Mouse (Mus musculus) spleen, postnatal 36 days (tissue): ENCODE data around the gene Tsfm.

Source experiments
- DNase-seq, 2 experiments: peaks; one replicate each; pipeline ENCODE4 v3.0.0; 2022; ENCODE audit warnings: low spot score in 2 of 2, mixed read lengths in 1 of 2

Tsfm gene

DNA sequence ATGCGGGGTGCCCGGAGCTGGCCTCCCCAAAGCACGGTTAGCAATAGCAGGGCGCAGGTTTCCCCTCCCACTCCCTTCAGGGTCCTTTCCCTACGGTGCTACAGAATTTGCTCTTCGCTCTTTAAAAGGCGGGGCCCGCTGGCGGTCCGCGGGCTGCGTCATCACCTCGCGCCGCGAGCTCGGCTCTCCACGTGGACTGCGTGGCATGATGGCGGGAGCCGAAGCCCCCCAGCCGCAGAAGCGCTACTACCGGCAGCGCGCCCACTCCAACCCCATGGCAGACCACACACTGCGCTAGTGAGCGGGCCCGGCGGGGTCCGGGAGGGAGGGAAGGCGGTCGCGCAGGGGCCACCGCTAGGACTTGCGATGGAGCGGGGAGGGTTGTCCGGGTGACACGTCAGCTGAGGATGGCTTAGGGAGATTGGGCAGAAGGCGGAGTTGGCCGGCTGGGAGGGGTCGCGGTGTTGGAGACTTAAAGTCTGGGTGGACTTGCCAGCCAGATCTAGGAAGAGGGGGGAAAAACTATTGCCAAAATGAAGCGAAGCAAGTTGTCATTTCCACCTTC lies 11.2 kb upstream of the Tsfm start:
- DNase-seq, result peak; percentile 73 to 74

DNA sequence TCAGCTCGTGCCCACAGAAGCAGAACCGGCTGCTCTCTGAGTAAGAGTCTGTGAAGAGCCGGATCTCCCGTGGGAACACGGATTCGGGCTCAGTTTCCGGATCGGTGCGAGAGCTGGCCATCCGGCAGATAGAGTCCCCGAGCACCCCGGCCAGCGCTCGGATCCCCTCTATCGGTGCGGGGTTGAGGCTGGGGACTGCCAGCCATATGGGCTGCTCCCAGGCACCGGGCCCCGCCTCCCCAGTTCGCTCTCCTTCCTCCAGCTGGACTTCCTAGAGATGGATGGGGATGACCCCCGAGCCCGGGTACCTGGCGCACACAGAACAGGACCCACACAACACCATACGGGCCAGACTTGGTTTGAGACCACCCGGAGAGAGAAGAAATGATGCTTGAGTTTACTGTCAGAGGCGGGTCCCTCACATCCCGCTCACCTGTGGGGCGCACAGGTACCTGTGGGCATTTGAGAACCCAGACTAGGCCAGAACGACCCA lies 10.7 kb upstream of the Tsfm start, which contains the start of the genes Mettl1 and Eef1akmt3:
Mettl1 (plus strand) TSS at position 141 of the 493 bp plus-strand sequence.
Eef1akmt3 (minus strand) TSS at position 240 of the 493 bp plus-strand sequence.
- no peak for DNase-seq

DNA sequence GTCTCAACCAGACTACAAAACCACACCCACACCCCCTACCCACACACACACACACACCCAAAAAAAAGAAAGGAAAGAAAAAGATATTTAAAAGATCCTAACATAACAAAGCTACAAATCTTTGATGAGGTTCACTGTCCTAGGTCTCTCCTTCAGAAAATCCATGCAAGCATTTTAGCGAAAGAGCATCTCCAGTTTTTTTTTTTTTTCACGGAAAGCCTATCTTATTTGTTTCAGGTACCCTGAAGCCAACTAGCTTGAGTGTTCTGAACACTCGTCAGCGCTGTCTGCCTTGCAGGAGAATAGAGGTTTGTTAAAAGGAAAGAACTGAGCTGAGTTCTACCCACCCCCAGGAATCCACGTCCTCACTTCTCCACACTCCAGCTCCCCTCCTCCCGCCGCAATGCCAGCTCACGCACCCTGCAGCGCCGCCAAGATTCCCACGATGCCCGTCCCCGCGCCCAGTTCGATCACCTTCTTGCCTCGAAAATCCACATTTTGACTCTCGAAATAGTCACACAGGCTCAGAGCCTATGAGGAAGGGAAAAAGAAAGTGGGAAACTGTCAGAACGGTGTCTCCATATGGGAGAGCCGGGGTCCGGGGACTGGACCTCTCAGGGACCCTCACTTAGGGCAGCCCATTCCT lies 10.1 kb upstream of the Tsfm start:
- no peak for DNase-seq

DNA sequence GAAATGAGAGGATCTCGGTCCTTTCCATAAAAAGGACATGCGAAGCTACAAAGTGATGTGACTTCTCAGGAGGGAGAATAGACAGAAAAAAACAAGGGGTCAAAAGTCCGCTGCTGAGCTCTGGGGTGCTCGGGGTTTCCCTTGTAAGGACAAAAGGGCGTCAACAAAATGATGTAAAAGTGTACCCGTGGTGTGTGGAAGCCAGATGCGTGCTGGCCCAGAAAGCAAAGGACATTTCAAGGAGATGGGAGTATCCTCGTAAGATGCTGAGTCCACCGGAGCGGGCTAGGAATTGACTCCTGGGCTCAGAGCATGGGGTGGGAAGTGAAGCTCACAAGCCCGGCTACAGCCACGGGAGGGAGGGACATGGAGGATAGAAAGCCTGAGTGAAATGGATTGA lies 7.0 kb upstream of the Tsfm start:
- no peak for DNase-seq

DNA sequence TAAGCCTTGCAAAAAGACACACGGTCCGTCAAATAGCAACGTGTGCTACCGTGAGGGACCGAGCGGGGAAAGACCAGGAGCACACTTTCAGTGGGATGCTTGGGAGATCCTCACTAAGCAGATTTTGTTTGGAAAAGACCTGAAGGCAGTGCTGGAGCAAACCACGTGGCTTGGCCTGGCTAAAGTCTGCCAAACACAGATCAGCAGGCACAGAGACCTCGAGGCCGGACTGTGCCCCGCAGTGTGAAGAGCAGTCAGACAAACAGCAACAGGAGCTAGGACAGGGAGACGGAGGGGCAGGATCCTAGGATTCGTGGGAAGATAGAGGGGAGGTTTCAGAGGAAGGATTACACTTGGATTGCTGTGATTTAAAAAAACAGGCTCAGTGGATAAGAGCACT lies 5.6 kb upstream of the Tsfm start:
- DNase-seq, result no peak

DNA sequence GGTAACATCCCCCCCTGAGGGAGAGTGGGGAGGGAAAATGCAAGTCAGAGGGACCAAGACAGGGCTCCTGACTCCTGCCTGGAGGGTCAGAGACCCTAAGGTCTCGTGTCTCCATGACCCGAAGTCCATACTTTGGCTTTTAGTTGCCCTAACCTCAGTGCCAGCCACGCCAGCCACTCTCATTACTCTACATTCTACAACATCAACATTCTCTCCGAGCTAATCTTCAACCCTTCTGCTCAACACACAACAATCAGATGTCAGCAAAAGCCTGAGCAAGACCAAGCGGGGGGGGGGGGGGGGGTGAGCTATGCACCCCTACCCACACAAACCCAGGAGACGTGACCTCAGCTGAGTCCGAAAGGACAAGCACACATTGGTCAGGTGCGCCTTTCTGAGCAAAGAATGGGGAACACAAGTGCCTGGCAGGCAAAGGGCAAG lies 2.7 kb upstream of the Tsfm start:
- DNase-seq, result no peak

DNA sequence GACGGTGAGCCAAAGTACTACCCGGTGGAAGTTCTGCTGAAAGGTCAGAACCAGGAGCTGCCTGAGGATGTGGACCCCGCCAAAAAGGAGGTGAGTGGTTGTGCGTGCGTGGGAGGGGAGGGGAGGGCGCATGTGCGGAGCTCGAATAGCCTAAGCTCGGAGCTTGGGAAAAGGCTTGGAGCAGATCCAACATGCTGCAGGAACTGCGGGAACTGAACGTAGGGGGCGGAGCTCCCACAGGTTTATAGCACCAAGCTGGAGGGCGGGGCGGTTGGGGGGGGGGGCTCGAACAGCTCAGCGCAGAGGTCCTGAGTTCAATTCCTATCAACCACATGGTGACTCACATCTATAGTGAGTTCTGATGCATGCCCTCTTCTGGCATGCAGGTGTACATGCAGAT lies 12.2 kb downstream of the Tsfm start:
- DNase-seq, result no peak

DNA sequence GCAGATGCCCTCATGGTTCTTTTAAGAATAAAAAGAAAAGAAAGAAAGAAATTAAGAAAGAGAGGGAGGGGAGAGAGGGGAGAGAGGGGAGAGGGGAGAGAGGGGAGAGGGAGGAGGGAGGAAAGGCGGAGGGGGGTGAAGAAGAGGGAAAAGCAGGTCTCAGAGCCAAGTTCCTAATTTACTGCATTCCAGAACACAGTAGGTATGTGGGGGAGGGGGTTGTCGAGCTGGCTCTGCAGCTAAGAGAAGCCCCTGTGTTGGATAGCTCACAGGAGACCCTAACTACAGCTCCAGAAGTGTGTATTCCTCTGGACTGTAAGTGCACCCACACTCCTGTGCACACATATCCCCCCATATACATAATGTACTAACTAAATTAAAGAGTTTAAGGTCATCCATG lies 13.6 kb downstream of the Tsfm start:
- DNase-seq, result no peak

DNA sequence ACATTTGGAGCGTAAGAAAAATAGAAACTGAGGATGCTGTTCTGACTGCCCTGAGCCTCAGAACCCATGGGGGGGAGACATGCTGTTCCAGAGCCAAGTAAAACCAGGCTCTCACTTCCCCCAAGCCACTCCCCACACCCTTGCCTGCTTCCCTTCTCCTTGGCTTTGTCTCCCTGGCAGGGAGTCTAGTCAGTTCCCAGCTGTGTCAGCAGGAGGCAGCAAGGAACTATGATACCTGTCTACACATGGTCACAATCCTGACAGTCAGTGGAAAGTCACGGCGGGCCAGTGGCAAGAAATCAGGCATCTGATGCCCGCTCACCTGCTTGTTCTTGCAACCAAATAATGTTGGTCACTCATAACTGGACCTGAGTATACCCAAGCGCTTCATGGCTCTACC lies 14.2 kb downstream of the Tsfm start:
- DNase-seq, result no peak

DNA sequence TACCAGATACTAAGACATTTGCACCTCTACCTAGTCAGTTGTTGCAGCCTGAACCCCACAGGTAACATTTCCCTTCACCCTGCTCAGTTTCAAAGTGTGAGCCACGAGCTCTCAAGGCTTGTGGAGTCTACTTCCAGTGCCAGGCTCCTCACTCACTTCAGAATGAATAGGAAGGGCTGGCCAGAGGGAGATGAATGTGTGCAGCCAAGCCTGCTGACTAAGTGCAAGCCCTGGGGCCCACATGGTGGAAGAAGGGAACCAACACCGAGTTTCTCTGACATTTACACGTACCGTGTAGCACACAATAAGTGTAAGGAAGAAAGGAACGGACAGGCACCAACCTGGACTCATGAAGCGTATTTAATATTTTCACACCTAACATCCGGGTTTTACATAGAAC lies 26.8 kb downstream of the Tsfm start:
- DNase-seq, result no peak

DNA sequence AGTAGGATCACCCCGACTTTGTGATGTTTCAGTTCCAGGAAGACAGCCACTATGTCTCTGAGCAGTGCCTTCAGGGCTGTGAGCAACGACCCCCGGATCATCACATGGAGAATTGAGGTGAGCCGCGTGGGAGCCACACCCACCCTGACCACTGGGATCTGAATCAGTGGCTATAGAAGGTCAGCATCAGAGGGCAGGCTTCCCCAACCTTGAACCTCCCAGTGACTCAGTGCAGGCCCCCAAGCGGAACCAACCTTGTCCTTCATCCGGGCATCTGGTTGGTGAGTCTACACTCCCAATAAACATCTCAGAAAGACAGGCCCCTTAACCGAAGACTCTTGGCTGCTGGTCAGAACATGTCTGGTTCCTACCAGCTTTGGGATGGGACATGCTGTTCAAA lies 27.3 kb downstream of the Tsfm start:
- no peak for DNase-seq

DNA sequence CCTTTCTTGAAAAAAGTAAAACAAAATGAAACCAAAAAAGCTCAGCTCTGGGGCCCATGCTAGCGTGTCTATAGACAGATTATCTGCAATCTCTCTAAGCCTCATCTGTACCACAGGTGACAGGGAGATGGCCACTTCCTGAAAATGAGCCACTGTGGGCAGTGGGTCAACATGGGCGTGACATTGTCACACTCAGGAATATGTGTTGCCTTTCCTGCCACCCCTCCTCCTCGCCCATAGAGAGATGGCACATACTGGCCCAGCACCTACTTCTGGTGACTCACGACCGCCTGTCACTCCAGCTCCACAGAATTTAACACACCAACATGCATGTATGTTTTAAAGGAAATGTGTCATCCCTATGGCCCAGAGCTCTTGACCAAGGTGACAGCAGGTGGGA lies 27.9 kb downstream of the Tsfm start:
- DNase-seq, result no peak

DNA sequence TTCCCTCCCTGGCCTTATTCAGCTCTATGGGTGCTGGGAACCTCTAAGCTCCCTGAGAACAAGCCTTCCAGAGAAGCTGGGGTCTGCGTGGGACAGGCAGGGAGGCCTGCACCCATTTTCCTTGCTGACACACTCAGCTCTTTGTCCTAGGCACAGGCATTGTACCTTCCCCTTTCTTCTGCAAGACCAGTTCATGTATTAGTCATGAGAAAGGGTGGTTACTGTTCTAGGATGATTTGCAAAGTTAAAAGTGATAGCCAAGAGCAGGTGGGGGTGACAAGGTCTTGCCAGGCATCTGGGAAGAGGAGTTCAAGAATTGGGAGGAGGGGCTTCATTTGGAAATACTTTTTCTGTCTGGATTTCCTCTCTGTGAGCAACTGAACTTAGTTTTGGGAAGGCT lies 28.6 kb downstream of the Tsfm start:
- DNase-seq, result no peak

DNA sequence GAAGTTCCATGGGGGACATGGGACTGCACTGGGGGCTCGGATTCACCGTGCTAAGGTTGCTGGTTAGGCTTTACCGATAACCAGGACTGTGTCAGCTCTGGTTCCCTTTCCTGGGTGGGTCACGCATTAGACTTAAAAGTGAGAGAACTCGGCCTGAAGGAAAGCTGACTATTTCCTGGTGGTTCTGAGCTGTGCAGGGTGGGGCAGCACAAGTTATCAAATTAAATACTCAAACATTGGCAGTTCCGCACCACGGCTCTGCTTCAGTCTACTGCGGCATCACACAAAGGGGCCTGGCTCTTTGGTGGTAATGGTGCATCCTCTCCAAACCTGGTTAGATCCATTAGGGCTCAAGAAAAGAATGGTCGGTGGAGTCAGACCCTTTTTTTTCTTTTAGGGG lies 29.3 kb downstream of the Tsfm start:
- DNase-seq, result no peak

DNA sequence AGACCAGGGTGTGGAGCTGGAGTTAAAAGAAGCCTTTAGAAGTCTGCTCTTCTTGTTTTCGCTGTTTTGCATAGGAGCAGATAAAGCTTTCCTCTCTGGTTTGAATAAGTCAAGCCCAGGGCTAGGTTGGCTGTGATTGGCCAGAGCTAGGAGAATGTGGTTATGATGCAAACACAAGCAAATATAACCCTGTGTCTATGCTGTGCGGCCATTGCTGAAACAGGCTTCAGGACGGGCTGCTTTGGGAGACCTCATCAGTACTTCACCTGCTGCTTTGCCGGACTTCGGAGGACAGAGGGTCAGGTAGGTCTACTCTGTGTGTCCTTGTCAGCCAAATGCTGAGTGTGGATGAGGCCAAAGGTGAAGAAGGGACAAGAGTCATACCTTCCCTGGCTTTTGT lies 30.1 kb downstream of the Tsfm start, which contains the start of gene Avil:
Avil (plus strand) TSS at position 181 of the 400 bp plus-strand sequence.
- no peak for DNase-seq

DNA sequence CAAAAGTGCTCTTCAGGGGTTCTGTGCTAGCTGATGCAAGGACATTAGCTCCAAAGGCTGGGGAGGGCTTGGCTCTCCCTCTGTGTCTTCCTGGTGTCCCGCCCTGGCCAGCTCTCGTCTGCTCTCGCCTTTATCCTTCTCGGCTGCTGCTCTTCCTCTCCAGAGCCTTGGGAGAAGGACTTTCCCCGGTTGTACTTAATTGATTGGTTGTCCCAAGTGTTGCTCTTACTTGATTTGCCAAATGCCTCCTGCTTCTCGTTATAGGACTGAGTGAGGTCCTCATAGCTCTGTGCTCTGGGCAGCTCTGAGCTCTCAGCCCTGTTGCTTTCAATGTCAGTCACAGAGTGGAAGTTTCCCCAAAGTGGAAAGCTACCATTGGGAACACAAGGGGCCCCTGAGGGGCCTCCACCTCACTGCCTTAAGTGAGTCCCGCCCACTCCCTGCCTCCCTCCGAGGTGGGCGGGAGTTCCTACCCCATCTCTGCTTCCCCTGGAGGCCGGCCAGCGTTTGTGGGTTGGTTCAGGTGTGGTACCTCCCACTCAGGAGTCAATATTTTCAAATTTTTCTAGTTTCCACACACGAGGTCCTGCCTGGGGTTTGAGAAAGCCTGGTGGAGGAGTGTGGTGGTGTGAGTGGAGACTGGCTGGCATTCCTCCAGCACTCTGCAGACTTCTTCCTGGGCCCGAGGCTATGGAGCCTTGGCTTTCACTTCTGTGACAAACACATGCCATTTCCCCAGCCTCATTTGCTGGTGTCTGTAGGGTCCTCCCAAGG lies 33.1 kb downstream of the Tsfm start:
- DNase-seq, result no peak

DNA sequence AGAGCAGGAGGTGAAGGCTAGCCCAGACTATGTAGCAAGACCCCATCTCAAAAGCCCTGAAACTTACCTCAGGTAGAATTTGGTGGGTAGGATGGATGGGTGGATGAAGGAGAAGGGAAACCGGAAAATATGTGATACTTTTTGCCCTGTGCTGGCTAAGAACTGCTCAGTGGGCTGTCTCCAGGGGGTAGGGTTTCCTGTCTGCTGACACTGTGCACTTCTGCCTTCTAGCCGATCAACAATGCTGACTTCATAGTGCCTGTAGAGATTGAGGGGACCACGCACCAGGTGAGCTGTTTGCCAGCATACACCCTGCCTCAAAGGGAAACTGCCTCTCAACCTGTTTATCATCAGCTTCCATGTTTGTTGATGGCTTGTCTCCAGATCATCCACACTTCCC lies 37.0 kb downstream of the Tsfm start:
- DNase-seq, result peak; percentile 49 to 59

DNA sequence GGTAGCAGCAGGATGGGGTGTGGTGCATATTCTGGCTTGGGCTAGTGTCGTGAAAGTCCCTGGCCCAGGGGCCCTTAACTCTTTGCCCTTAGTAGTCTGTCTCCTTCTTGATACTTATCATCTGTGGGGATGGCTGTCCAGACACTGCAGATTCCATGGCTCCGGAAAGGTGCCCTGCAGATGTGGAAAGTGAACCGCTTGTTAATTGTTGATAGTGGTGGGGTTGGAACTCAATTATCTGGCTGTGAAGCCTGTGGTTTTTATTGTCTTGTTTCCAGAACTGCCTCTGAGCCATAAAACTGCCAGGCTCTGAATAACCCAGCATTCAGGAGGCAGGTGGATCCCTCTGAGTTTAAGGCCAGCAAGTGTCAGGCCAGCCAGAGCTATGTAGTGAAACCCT lies 39.0 kb downstream of the Tsfm start:
- no peak for DNase-seq

DNA sequence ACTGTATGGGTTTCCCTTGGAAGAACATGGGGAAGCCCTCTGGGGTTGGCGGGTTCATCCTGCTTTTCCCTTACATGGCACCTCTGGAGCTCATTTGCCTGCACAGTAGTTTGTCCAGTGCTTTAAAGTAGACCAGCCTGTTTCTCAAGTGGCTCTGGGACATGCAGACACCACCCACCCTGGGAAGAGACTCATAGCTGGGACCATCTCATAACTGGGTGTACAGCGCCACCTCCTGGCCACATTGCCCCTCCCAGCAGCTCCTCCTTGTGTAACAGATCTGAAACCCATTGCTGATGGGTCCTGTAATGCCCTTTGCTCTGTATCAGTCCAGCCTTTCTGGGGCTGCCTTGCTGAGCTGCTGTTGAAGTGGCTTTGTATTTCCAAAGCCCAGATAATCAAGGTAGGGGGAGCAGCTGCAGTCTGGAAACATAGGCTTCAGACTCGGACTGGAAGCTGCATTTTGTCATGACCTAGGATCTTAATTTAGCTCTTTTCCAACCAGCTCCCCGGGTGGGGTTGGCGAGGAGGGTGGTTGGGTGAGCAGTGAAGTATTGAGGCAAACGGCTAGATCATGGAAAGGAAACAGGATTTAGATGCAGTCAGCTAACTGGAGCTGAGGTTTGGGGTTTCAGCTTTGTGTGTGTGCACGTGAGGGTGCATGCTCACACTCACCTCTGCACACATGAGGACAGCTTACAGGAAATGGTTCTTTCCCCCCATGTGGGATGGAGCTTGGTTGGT lies 40.2 kb downstream of the Tsfm start:
- DNase-seq, result peak; percentile 74 to 75

DNA sequence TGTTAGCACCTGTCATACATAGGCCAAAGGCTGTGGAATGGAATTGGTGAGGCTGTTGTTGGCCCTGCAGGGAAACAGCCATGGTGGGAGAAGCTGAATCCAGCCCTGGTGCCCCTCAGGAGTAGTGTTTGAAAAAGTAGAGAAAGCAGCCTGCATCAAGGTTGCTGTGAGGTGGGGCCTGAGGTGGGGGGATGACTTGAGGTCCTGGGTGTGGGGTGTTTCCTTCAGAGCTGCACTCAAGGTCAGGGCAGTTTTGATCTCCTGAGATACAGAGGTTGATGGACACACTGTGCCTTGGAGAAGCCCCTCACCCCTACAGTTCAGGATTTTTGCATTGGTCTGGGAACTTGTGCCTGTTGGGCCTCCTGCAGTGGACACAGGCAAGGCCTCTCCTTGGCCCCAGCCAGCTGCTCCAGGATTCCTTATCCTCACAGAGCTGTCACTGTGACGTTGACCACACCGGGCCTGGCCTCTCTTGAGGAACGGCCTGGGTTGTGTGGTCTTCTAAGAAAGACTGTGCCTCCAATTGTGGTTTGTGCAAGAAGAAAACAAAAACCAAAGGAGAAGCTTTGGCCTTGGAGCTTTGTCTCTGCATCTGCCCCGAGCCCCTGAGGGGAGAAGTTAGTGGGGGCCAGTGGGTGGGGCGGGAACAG lies 42.0 kb downstream of the Tsfm start:
- DNase-seq, result no peak
